Mouse (Mus musculus): ENCODE data around the gene Emcn.

The Emcn gene

GRCm38 (mm10) chr3:137395588-137395987 is 54.7 kb downstream of the Emcn start:
- DNase-seq (ENCODE audit: low read depth, low spot score) = no peak

DNA sequence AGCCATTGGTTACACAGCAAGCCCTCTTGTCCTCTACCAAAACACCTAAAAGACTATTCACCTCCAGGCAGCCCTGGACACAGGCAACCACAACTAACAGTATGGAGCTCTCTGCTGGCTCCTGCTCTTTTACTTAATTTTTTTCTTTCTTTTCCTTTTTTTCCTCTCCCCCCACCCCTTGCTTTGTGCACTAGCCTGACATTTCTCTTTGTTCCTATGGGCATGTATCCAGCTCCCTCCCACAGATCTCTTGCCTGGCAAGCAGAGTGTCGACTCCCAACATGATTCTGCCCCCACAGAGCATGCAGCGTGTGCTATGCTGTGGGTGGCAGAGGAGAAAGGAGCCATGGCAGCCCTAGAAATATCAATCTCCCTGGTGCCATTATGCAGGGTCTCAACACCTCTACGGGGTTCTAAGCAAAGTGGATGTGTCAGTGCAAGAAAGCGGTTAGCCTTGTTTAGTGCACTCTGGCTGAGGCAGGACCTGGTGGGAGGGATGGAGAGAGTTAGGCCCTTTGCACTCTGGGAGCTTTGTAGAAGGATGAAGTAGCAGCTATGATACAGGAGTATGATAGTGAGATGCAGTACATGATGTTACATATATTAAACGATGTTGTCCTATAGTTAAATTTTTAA is 74.7 kb downstream of the Emcn start:
- no peak for DNase-seq (ENCODE audit: low read depth, low spot score)

DNA sequence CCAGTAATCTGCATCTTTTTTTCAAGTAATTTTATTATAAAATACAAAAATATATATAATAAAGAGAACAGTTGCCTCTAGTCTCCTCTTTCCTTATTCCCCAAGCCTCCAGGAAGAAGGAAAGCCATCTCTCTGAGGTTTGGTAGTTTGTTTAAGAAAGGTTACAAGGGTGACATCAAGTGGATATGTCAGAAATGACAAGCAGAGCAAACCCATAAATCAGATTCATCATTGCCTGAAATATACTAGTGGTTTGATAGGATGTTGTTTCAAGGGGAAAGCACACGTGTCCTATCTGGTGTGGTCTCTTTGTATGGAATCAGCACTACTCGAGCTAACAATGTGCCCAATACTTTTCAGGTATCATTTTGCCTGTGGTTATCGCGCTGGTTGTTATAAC is 77.8 kb downstream of the Emcn start:
- DNase-seq (ENCODE audit: low read depth, low spot score) = peak; percentile 12

GRCm38 (mm10) chr3:137429516-137429915 is 88.6 kb downstream of the Emcn start:
- DNase-seq (ENCODE audit: low read depth, low spot score) = no peak

DNA sequence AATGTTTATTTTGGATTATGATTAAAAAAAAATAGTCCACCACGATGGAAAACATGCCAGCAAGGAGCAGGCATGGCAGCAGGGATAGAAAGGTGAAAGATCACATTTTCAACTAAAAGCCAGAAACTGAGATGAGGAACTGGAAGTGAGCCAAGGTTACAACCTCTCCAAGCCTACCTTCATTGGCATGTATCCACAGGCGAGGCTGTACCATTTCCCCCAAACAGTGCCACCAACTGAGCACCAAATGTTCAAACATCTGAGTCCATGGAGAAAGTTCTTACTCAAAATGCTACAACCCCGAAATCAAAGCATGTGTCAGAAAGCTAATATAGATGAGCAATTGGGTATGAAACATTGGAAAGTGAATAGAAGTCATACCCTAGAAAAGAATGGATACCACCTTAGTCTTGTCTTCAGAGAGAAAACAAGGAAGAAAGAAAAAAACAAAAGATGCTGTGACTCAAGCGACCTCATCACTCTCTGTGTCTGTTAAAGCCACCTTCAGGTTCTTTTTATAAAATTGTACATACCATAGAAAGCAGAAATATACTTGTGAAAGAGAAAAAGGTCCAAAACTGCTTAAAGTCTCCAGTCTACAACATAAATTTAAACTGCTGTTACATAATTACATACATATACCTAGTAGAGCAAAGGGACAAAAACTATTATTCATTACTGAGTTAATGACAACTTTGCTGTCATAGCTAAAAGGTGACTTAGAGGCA is 124.2 kb downstream of the Emcn start:
- DNase-seq (ENCODE audit: low read depth, low spot score) = no peak

GRCm38 (mm10) chr3:137465953-137466352 is 125.1 kb downstream of the Emcn start:
- DNase-seq (ENCODE audit: low read depth, low spot score) = no peak

DNA sequence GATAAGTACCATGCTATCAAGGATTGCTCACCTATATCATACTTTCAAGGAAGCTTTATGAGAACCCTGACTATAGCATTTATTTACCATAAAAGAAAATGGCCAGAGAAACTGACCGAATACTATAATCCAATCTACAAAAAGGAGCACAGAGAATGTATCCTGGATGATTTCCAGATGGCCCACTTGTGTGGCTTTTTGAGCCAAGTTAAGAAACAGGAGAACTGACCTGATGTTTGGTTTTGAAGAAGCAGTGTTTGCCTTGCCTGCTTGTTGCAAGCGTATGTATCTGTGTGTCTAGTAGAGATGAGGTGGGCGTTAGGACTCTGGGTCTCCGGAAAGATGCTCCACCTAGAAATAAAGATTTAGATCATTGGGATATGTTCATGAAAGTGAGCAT is 125.9 kb downstream of the Emcn start:
- DNase-seq (ENCODE audit: low read depth, low spot score) = no peak

- DNase-seq (ENCODE audit: low read depth, low spot score) = no peak
Measured at GRCm38 (mm10) chr3:137467386-137467785, 126.5 kb downstream of the Emcn start.

GRCm38 (mm10) chr3:137472145-137472544 is 131.3 kb downstream of the Emcn start:
- no peak for DNase-seq (ENCODE audit: low read depth, low spot score)

GRCm38 (mm10) chr3:137479761-137480339 is 139.0 kb downstream of the Emcn start:
- DNase-seq (ENCODE audit: low read depth, low spot score) = no peak

DNA sequence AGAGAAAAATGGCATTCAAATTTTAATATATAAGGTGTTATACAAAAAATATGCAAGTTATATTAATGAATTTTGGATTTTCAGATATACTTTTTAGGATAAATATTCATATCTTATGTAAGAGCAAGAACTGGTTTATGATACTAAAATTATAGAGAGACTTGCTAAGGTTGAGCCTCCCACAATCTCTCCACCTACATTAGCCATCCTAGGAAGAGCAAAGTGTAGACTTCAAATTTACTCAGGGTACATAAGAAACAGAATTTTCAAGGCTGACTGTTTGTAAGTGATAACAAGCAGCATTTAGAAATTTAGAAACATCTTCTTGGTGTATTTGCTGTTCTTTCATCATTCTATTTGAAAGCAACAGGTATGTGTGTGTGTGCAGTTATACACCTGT is 140.3 kb downstream of the Emcn start:
- no peak for DNase-seq (ENCODE audit: low read depth, low spot score)

Data from ZHBTc4 (cell line).